Mouse (Mus musculus): ENCODE measurements at regions not wholly inside any gene's neighbourhood (a gene's known extent, or its start where the extent isn't known, plus 50 kb on each side); places are given as distances from the start of the nearest gene placed in this dataset.

- TF ChIP-seq CTCF (conservative IDR thresholded peaks at IDR 0.05; ENCODE audit: low read length), result peak; percentile 89
- TF ChIP-seq NANOG (IDR thresholded peaks at IDR 0.05; ENCODE audit: borderline replicate concordance, low read length), result no peak
- TF ChIP-seq POU5F1 (IDR thresholded peaks at IDR 0.05; ENCODE audit: borderline replicate concordance, low read length), result no peak
Measured at GRCm38 (mm10) chr13:107101598-107101997, 79.7 kb upstream of the Kif2a start.

All from E14TG2a.4 (cell line).